Mouse (Mus musculus) MEL (cell line): ENCODE results near the gene Arl3. TPM values are rescaled to one million over a fixed set of nuclear protein-coding genes. Genes with fewer than 3 reads are reported as not detected.

Experiments used
- DNase-seq: peaks from one replicate; pipeline ENCODE4 v3.0.0; 2011; ENCODE audit warnings: low read depth, low spot score
- H3K27ac ChIP-seq: 2 replicates; pipeline ENCODE4 v1.5.1; 2012; ENCODE audit warnings: low read depth, mild to moderate bottlenecking, control low read depth, low read length, moderate library complexity; ENCODE audit not compliant: control insufficient read depth
- H3K27me3 ChIP-seq, 2 experiments: fragments of 150-350 bp in 1 of 2; sonication (generic) in 1 of 2; 2 replicates each; pipeline ENCODE4 v1.6.1; 2012; ENCODE audit warnings: low read length in 2 of 2, mild to moderate bottlenecking in 2 of 2, improper control_type of control experiment in 1 of 2, moderate library complexity in 1 of 2; ENCODE audit not compliant: insufficient read depth in 2 of 2, control insufficient read depth in 1 of 2
- H3K36me3 ChIP-seq, 2 experiments: 2 replicates each; pipeline ENCODE4 v1.6.1; 2012 to 2014; ENCODE audit warnings: low read length in 2 of 2, improper control_type of control experiment in 1 of 2, inconsistent platforms in 1 of 2, mild to moderate bottlenecking in 1 of 2; ENCODE audit not compliant: insufficient read depth in 2 of 2, control insufficient read depth in 1 of 2
- H3K4me1 ChIP-seq, 2 experiments: fragments of 150-350 bp in 1 of 2; sonication (generic) in 1 of 2; 2 replicates each; pipeline ENCODE4 v1.6.1; 2012; ENCODE audit warnings: low read length in 2 of 2, improper control_type of control experiment in 1 of 2, mild to moderate bottlenecking in 1 of 2; ENCODE audit not compliant: insufficient read depth in 2 of 2, control insufficient read depth in 1 of 2
- H3K4me3 ChIP-seq, 2 experiments: fragments of 150-350 bp in 1 of 2; sonication (generic) in 1 of 2; 2 replicates each; pipeline ENCODE4 v1.5.1; 2012; ENCODE audit warnings: low read depth in 2 of 2, low read length in 2 of 2, mild to moderate bottlenecking in 2 of 2, moderate library complexity in 2 of 2, control low read depth in 1 of 2, improper control_type of control experiment in 1 of 2; ENCODE audit not compliant: control insufficient read depth in 1 of 2, insufficient read depth in 1 of 2
- H3K79me2 ChIP-seq: 2 replicates; pipeline ENCODE4 v1.6.1; 2012; ENCODE audit warnings: mild to moderate bottlenecking, low read length, moderate library complexity; ENCODE audit not compliant: control insufficient read depth, poor library complexity, insufficient read depth
- H3K9ac ChIP-seq: 2 replicates; pipeline ENCODE4 v1.6.1; 2012; ENCODE audit warnings: low read depth, mild to moderate bottlenecking, control low read depth, low read length, moderate library complexity; ENCODE audit not compliant: control insufficient read depth, poor library complexity, severe bottlenecking
- H3K9me3 ChIP-seq: fragments of 150-350 bp; sonication (generic); replicated peaks from 2 replicates; pipeline ENCODE4 v1.6.1; 2012; ENCODE audit warnings: mild to moderate bottlenecking, low read length, improper control_type of control experiment, moderate library complexity; ENCODE audit not compliant: insufficient read depth
- CHD1 ChIP-seq: IDR thresholded peaks from 2 replicates; pipeline ENCODE4 v1.6.1; 2012; ENCODE audit warnings: low read depth, mild to moderate bottlenecking, inconsistent platforms, low read length, improper control_type of control experiment
- CTCF ChIP-seq, 3 experiments: IDR thresholded peaks in 2 of 3; conservative IDR thresholded peaks in 1 of 3; 2 replicates each; pipeline ENCODE4 v1.5.1; 2011 to 2012; ENCODE audit warnings: low read length in 3 of 3, low read depth in 2 of 3, mild to moderate bottlenecking in 2 of 3, improper control_type of control experiment in 1 of 3, inconsistent platforms in 1 of 3, mixed read lengths in 1 of 3, moderate library complexity in 1 of 3; ENCODE audit not compliant: control insufficient read depth in 1 of 3, insufficient read depth in 1 of 3, poor library complexity in 1 of 3, severe bottlenecking in 1 of 3
- EP300 ChIP-seq, 2 experiments: IDR thresholded peaks; 2 replicates each; pipeline ENCODE4 v1.6.1; 2011; ENCODE audit warnings: improper control_type of control experiment in 2 of 2, low read length in 2 of 2, low read depth in 1 of 2, mild to moderate bottlenecking in 1 of 2
- ETS1 ChIP-seq: IDR thresholded peaks from 2 replicates; pipeline ENCODE4 v1.6.1; 2012; ENCODE audit warnings: low read depth, mild to moderate bottlenecking, inconsistent platforms, low read length, improper control_type of control experiment, moderate library complexity
- JUND ChIP-seq: IDR thresholded peaks from 2 replicates; pipeline ENCODE4 v1.6.1; 2011; ENCODE audit warnings: low read depth, mild to moderate bottlenecking, improper control_type of control experiment, low read length
- MAFK ChIP-seq: IDR thresholded peaks from 2 replicates; pipeline ENCODE4 v1.6.1; 2011; ENCODE audit warnings: low read depth, mild to moderate bottlenecking, low read length, improper control_type of control experiment, borderline replicate concordance
- MXI1 ChIP-seq: IDR thresholded peaks from 2 replicates; pipeline ENCODE4 v1.6.1; 2011; ENCODE audit warnings: mild to moderate bottlenecking, low read depth, low read length, improper control_type of control experiment
- MYB ChIP-seq: IDR thresholded peaks from 2 replicates; pipeline ENCODE4 v1.6.1; 2011; ENCODE audit warnings: mild to moderate bottlenecking, low read depth, low read length, improper control_type of control experiment
- NELFE ChIP-seq: IDR thresholded peaks from 2 replicates; pipeline ENCODE4 v1.6.1; 2011; ENCODE audit warnings: low read depth, low read length, improper control_type of control experiment
- NRF1 ChIP-seq: IDR thresholded peaks from 2 replicates; pipeline ENCODE4 v1.6.1; 2014; ENCODE audit warnings: low read depth, mild to moderate bottlenecking, inconsistent platforms, low read length, improper control_type of control experiment, moderate library complexity; ENCODE audit not compliant: poor library complexity, insufficient read depth, severe bottlenecking
- POLR2A ChIP-seq, 2 experiments: IDR thresholded peaks; 2 replicates each; pipeline ENCODE4 v1.6.1; 2011 to 2012; ENCODE audit warnings: low read length in 2 of 2, mild to moderate bottlenecking in 2 of 2, control low read depth in 1 of 2, improper control_type of control experiment in 1 of 2, low read depth in 1 of 2, moderate library complexity in 1 of 2; ENCODE audit not compliant: control insufficient read depth in 1 of 2, insufficient read depth in 1 of 2, poor library complexity in 1 of 2
- POLR2AphosphoS2 ChIP-seq: IDR thresholded peaks from 2 replicates; pipeline ENCODE4 v1.6.1; 2011; ENCODE audit warnings: low read length, improper control_type of control experiment
- RCOR1 ChIP-seq: IDR thresholded peaks from 2 replicates; pipeline ENCODE4 v1.6.1; 2012; ENCODE audit warnings: low read depth, mild to moderate bottlenecking, inconsistent platforms, low read length, improper control_type of control experiment
- SIN3A ChIP-seq: IDR thresholded peaks from 2 replicates; pipeline ENCODE4 v1.6.1; 2012; ENCODE audit warnings: low read length, improper control_type of control experiment, inconsistent platforms
- TCF12 ChIP-seq: IDR thresholded peaks from 2 replicates; pipeline ENCODE4 v1.6.1; 2014; ENCODE audit warnings: low read depth, mild to moderate bottlenecking, inconsistent platforms, low read length, improper control_type of control experiment, moderate library complexity
- USF2 ChIP-seq, 2 experiments: IDR thresholded peaks; 2 replicates each; pipeline ENCODE4 v1.6.1; 2011 to 2012; ENCODE audit warnings: improper control_type of control experiment in 2 of 2, low read length in 2 of 2, borderline replicate concordance in 1 of 2, inconsistent platforms in 1 of 2, low read depth in 1 of 2, mild to moderate bottlenecking in 1 of 2; ENCODE audit not compliant: insufficient read depth in 1 of 2
- ZC3H11A ChIP-seq: IDR thresholded peaks from 2 replicates; pipeline ENCODE4 v1.6.1; 2012; ENCODE audit warnings: low read depth, mild to moderate bottlenecking, inconsistent platforms, low read length, improper control_type of control experiment
- ZMIZ1 ChIP-seq: IDR thresholded peaks from 2 replicates; pipeline ENCODE4 v1.6.1; 2012; ENCODE audit warnings: low read depth, mild to moderate bottlenecking, inconsistent platforms, low read length, improper control_type of control experiment, moderate library complexity
- polyA plus RNA-seq, 2 experiments: library from polyadenylated mRNA; stranded (reverse) in 1 of 2; unstranded in 1 of 2; fragments of >175 nt in 1 of 2; fragments of >200 nt in 1 of 2; gene quantifications; 2 replicates each; pipeline versions ENCODE4 v1.2.1 to v1.2.4; 2012; ENCODE audit warnings: low replicate concordance in 2 of 2, low read depth in 1 of 2; ENCODE audit not compliant: insufficient read length in 2 of 2, insufficient read depth in 1 of 2, missing spikeins in 1 of 2
- total RNA-seq: library from RNA; depleted of rRNA; stranded (reverse); fragments of 300-350 nt; gene quantifications from 2 replicates; pipeline ENCODE4 v1.2.3, GENCODE M21; 2012

Gene Arl3
- total and polyA plus RNA-seq, 3 experiments: 62.4 to 123 TPM; not detected in 1

- Histone ChIP-seq H3K4me1 (peaks cover 6 to 26% of the 10 kb centered on the region in 2 experiments), H3K36me3 (peaks cover 0 to 7% of the 10 kb centered on the region in 2 experiments; a peak in 2 of 4 replicates), H3K9me3 (no peaks in the 10 kb centered on the region), H3K27ac (no peak overlapping the region), H3K79me2 (no peaks in the 10 kb centered on the region), H3K4me3 (no peak overlapping the region), H3K27me3 (no peaks in the 10 kb centered on the region), H3K9ac (no peak overlapping the region)
- TF ChIP-seq EP300 (IDR thresholded peaks at IDR 0.05; ENCODE audit: low read depth in 1 of 2, low read length in 2 of 2): no peak
- TF ChIP-seq USF2 (IDR thresholded peaks at IDR 0.05; ENCODE audit: borderline replicate concordance in 1 of 2, insufficient read depth in 1 of 2, low read depth in 1 of 2, low read length in 2 of 2): no peak
- no peak for TF ChIP-seq MYB
- no peak for TF ChIP-seq CHD1
- no peak for TF ChIP-seq NELFE
- no peak for TF ChIP-seq POLR2A (IDR thresholded peaks at IDR 0.05; ENCODE audit: control insufficient read depth in 1 of 2, insufficient read depth in 1 of 2, low read depth in 1 of 2, low read length in 2 of 2, poor library complexity in 1 of 2)
- TF ChIP-seq TCF12: no peak
- TF ChIP-seq POLR2AphosphoS2: no peak
- TF ChIP-seq RCOR1: no peak
- TF ChIP-seq ETS1: no peak
- no peak for TF ChIP-seq SIN3A
- no peak for TF ChIP-seq MXI1
- TF ChIP-seq MAFK: no peak
- no peak for TF ChIP-seq ZMIZ1
- no peak for TF ChIP-seq CTCF (IDR thresholded peaks at IDR 0.05 in 2 of 3, conservative IDR thresholded peaks at IDR 0.05 in 1 of 3; ENCODE audit: control insufficient read depth in 1 of 3, insufficient read depth in 1 of 3, low read depth in 2 of 3, low read length in 3 of 3, poor library complexity in 1 of 3, severe bottlenecking in 1 of 3)
- no peak for TF ChIP-seq NRF1
- no peak for DNase-seq
Observed at GRCm38 (mm10) chr19:46524152-46524544, 48.9 kb downstream of the Arl3 start.

GRCm38 (mm10) chr19:46523480-46524151, 49.4 kb downstream of the Arl3 start:
- Histone ChIP-seq H3K4me1 (peaks cover 6 to 26% of the 10 kb centered on the region in 2 experiments), H3K4me3 (no peak overlapping the region), H3K27ac (no peak overlapping the region), H3K9me3 (no peaks in the 10 kb centered on the region), H3K27me3 (no peaks in the 10 kb centered on the region), H3K79me2 (no peaks in the 10 kb centered on the region), H3K9ac (no peak overlapping the region), H3K36me3 (peaks cover 0 to 4% of the 10 kb centered on the region in 2 experiments; a peak in 2 of 4 replicates)
- no peak for TF ChIP-seq SIN3A
- TF ChIP-seq ZC3H11A: no peak
- no peak for TF ChIP-seq ETS1
- no peak for TF ChIP-seq JUND
- DNase-seq: no peak
